Mouse (Mus musculus): ENCODE measurements around the gene Tescl. TPM values are rescaled to one million over a fixed set of nuclear protein-coding genes. Genes with fewer than 3 reads are reported as not detected.

Gene Tescl
- polyA plus RNA-seq, 2 experiments = not detected

DNA sequence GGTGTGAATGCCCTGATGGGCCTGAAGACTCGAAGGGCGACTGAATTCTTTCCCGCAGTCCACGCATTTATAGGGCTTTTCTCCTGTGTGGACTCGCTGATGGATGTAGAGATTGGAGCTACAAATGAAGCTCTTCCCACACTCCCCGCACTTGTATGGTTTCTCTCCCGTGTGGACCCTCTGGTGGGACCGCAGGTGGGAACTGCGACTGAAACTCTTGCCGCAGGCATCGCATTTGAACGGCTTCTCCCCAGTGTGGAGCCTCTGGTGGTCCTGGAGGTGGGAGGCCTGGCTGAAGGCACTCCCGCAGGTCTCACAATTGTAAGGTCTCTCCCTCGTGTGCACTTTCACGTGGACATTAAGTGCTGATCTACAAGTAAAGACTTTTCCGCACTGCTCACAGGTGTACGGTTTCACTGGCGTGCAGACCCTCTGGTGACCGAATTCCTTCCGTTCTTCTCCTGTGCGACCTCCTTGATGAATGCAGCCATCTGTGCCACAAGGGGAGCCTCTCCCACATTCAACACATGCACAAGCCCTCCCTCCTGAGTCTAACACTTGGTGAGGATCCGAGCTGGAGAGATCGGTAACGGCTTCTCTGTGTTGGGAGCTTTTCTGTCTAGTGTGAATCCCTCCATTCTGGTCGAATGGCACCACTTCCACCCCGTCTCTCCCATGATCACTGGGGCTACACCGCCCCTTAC lies 42.2 kb downstream of the Tescl start:
- Histone ChIP-seq H3K27ac (no peak overlapping the region), H3K9ac (replicated peaks) (no peak overlapping the region), H3K9me3 (ENCODE audit: control insufficient read depth, low read length) (no peaks in the 10 kb centered on the region), H3K36me3 (replicated peaks; ENCODE audit: control insufficient read depth, insufficient read depth, low read depth) (peaks cover 3% of the 10 kb centered on the region; the same call in 1 of the 2 replicates), H3K4me2 (ENCODE audit: low read depth) (no peak overlapping the region), H3K4me3 (ENCODE audit: insufficient read depth in 1 of 2, low read depth in 2 of 2, low read length in 2 of 2) (no peak overlapping the region), H3K4me1 (replicated peaks; ENCODE audit: control insufficient read depth in 2 of 2, insufficient read depth in 2 of 2, low read length in 1 of 2) (0 out of 4 replicates have a peak, but pooled peaks cover 0 to 2% of the 10 kb centered on the region in 2 experiments), H3K27me3 (ENCODE audit: control insufficient read depth, insufficient read depth, low read length) (no peaks in the 10 kb centered on the region)
- whole genome bisulfite sequencing (ENCODE audit: insufficient replicate concordance) = 85% methylated on average over 27 of the region's 27 CpGs
- no peak for TF ChIP-seq EP300 (IDR thresholded peaks at IDR 0.05; ENCODE audit: low read depth)
- no peak for TF ChIP-seq CTCF (IDR thresholded peaks at IDR 0.05; ENCODE audit: low read depth)
- no peak for ATAC-seq (ENCODE audit: insufficient read depth)
- no peak for DNase-seq (ENCODE audit: low read depth in 3 of 3, low spot score in 3 of 3)

DNA sequence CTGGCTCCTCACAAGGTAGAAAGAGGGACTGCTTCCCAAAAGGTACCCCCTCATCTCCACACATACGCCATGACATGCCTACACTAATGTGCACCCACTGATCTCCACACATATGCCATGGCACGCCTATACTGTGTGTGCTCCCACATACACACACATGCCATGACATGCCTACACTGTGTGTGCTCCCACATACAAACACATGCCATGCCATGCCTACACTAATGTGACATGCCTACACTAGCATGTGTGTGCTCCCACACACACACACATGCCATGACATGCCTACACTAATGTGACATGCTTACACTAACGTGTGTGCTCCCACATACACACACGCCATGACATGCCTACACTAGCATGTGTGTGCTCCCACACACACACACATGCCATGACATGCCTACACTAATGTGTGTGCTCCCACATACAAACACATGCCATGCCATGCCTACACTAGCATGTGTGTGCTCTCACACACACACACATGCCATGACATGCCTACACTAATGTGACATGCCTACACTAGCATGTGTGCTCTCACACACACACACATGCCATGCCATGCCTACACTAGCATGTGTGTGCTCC lies 43.5 kb downstream of the Tescl start:
- no peaks in the 10 kb centered on the region for H3K9me3 ChIP-seq (ENCODE audit: control insufficient read depth, low read length)
- no peak overlapping the region for H3K9ac ChIP-seq (replicated peaks)
- DNase-seq (ENCODE audit: low read depth in 3 of 3, low spot score in 3 of 3) (no peak), ATAC-seq (ENCODE audit: insufficient read depth) (no peak)
- TF ChIP-seq EP300 (IDR thresholded peaks at IDR 0.05; ENCODE audit: low read depth) (no peak), CTCF (IDR thresholded peaks at IDR 0.05; ENCODE audit: low read depth) (no peak)
- H3K4me2 ChIP-seq (ENCODE audit: low read depth) = no peak overlapping the region
- no peak overlapping the region for H3K27ac ChIP-seq
- no peaks in the 10 kb centered on the region for H3K27me3 ChIP-seq (ENCODE audit: control insufficient read depth, insufficient read depth, low read length)
- no peak overlapping the region for H3K4me3 ChIP-seq (ENCODE audit: insufficient read depth in 1 of 2, low read depth in 2 of 2, low read length in 2 of 2)
- H3K36me3 ChIP-seq (replicated peaks; ENCODE audit: control insufficient read depth, insufficient read depth, low read depth) = peaks cover 3% of the 10 kb centered on the region; the same call in 1 of the 2 replicates
- WGBS (ENCODE audit: insufficient replicate concordance) = 63% methylated on average over 4 of the region's 4 CpGs
- 0 out of 4 replicates have a peak, but pooled peaks cover 0 to 2% of the 10 kb centered on the region in 2 experiments for H3K4me1 ChIP-seq (replicated peaks; ENCODE audit: control insufficient read depth in 2 of 2, insufficient read depth in 2 of 2, low read length in 1 of 2)

DNA sequence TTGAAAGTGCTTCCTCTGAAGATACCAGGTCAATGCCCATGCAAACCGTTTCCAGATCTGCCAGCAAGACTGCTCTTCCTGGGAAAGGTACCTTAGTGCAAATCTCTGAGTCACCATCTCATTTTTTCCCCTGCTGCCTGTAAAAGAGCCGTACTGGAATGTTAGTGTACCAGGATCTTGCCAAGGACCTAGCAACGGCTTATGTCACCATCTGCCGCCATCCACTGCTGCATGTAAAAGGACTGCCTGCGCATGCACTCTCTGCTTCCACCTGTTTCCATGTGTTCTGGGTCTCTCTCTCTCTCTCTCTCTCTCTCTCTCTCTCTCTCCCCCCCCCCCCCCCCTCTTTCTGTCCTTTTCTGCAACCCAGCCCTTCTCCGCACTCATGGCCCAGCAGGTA lies 45.2 kb downstream of the Tescl start:
- WGBS (ENCODE audit: insufficient replicate concordance) = 77% methylated on average over 6 of the region's 6 CpGs

DNA sequence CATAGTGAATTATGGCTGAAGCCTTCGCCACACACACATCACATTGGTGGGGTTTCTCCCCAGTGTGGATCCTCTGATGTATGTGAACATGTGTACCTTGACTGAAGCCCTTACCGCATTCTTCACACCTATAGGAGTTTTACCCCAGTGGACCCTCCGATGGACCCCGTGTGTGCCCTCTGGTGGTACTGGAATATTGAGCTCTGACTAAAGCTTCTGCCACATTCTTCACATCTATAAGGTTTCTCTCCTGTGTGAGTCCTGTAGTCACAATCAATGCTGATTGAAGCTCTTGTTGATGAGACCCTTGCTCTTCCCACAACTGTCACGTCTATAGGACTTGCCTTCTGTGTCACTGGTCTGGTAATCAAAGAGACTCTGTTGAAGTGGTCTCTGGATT lies 46.1 kb downstream of the Tescl start:
- DNase-seq (ENCODE audit: low read depth in 3 of 3, low spot score in 3 of 3) (no peak), ATAC-seq (ENCODE audit: insufficient read depth) (no peak)
- Histone ChIP-seq H3K27me3 (ENCODE audit: control insufficient read depth, insufficient read depth, low read length) (no peaks in the 10 kb centered on the region), H3K9ac (replicated peaks) (no peak overlapping the region), H3K36me3 (replicated peaks; ENCODE audit: control insufficient read depth, insufficient read depth, low read depth) (peaks cover 3% of the 10 kb centered on the region; the same call in 1 of the 2 replicates), H3K4me3 (ENCODE audit: insufficient read depth in 1 of 2, low read depth in 2 of 2, low read length in 2 of 2) (no peak overlapping the region), H3K9me3 (ENCODE audit: control insufficient read depth, low read length) (no peaks in the 10 kb centered on the region), H3K4me2 (ENCODE audit: low read depth) (no peak overlapping the region), H3K4me1 (replicated peaks; ENCODE audit: control insufficient read depth in 2 of 2, insufficient read depth in 2 of 2, low read length in 1 of 2) (no peaks in the 10 kb centered on the region), H3K27ac (no peak overlapping the region)
- 67% methylated on average over 5 of the region's 5 CpGs for WGBS (ENCODE audit: insufficient replicate concordance)
- no peak for TF ChIP-seq CTCF (IDR thresholded peaks at IDR 0.05; ENCODE audit: low read depth)
- TF ChIP-seq EP300 (IDR thresholded peaks at IDR 0.05; ENCODE audit: low read depth) = no peak

More for the DNA sequence above, 45.2 kb downstream of the Tescl start:
- DNase-seq (ENCODE audit: low read depth in 3 of 3, low spot score in 3 of 3) (no peak), ATAC-seq (ENCODE audit: insufficient read depth) (no peak)
- Histone ChIP-seq H3K4me2 (ENCODE audit: low read depth) (no peak overlapping the region), H3K9me3 (ENCODE audit: control insufficient read depth, low read length) (no peaks in the 10 kb centered on the region), H3K27me3 (ENCODE audit: control insufficient read depth, insufficient read depth, low read length) (no peaks in the 10 kb centered on the region), H3K36me3 (replicated peaks; ENCODE audit: control insufficient read depth, insufficient read depth, low read depth) (peaks cover 3% of the 10 kb centered on the region; the same call in 1 of the 2 replicates), H3K9ac (replicated peaks) (no peak overlapping the region), H3K27ac (no peak overlapping the region), H3K4me3 (ENCODE audit: insufficient read depth in 1 of 2, low read depth in 2 of 2, low read length in 2 of 2) (no peak overlapping the region), H3K4me1 (replicated peaks; ENCODE audit: control insufficient read depth in 2 of 2, insufficient read depth in 2 of 2, low read length in 1 of 2) (no peaks in the 10 kb centered on the region)
- TF ChIP-seq CTCF (IDR thresholded peaks at IDR 0.05; ENCODE audit: low read depth) (no peak), EP300 (IDR thresholded peaks at IDR 0.05; ENCODE audit: low read depth) (no peak)

DNA sequence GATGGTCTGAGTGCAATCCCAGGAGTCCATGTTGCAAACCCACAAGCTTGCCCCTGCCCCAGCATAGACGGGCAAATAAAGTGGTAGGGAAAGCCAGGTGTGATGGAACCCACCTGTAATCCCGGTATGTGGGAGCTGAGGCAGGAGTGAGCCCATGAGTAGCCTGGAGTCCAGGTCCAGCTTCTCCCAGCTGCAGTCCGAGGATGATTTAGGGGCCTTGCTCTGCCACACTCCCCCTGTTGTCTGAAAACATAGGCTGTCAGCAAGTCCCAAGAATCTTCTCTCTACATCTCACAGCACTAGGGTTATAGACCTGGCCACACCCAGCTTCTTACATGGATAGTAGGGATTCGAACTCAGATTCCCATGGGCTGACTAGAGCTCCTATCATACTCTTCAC lies 46.8 kb downstream of the Tescl start:
- Histone ChIP-seq H3K9ac (replicated peaks) (no peak overlapping the region), H3K27ac (no peak overlapping the region), H3K4me1 (replicated peaks; ENCODE audit: control insufficient read depth in 2 of 2, insufficient read depth in 2 of 2, low read length in 1 of 2) (no peaks in the 10 kb centered on the region), H3K36me3 (replicated peaks; ENCODE audit: control insufficient read depth, insufficient read depth, low read depth) (no peaks in the 10 kb centered on the region; the same call in 1 of the 2 replicates), H3K4me2 (ENCODE audit: low read depth) (no peak overlapping the region), H3K9me3 (ENCODE audit: control insufficient read depth, low read length) (no peaks in the 10 kb centered on the region), H3K27me3 (ENCODE audit: control insufficient read depth, insufficient read depth, low read length) (no peaks in the 10 kb centered on the region), H3K4me3 (ENCODE audit: insufficient read depth in 1 of 2, low read depth in 2 of 2, low read length in 2 of 2) (no peak overlapping the region)
- 64% methylated on average over 4 of the region's 4 CpGs for WGBS (ENCODE audit: insufficient replicate concordance)
- ATAC-seq (ENCODE audit: insufficient read depth) (no peak), DNase-seq (ENCODE audit: low read depth in 3 of 3, low spot score in 3 of 3) (no peak)
- TF ChIP-seq EP300 (IDR thresholded peaks at IDR 0.05; ENCODE audit: low read depth) = no peak
- TF ChIP-seq CTCF (IDR thresholded peaks at IDR 0.05; ENCODE audit: low read depth) = no peak
